Mouse (Mus musculus) cortical plate, adult 2 months (tissue): ENCODE results near the gene Scrt2. TPM values are rescaled to one million over a fixed set of nuclear protein-coding genes. Genes with fewer than 3 reads are reported as not detected.
A peak's percentile ranks its signal among the peaks of the same experiment; 100 is the strongest.

ENCODE experiments used
- H3K27ac ChIP-seq: fragments of 200-500 bp; 2 replicates; pipeline ENCODE4 v1.5.1; 2012; ENCODE audit warnings: low read length, control low read depth, inconsistent platforms; ENCODE audit not compliant: insufficient read depth
- H3K4me1 ChIP-seq: fragments of 200-500 bp; 2 replicates; pipeline ENCODE4 v1.6.1; 2011; ENCODE audit warnings: low read length; ENCODE audit not compliant: control insufficient read depth, insufficient read depth
- H3K4me3 ChIP-seq: fragments of 200-500 bp; 2 replicates; pipeline ENCODE4 v1.5.1; 2011; ENCODE audit warnings: mild to moderate bottlenecking, low read length, control low read depth; ENCODE audit not compliant: insufficient read depth
- CTCF ChIP-seq: fragments of 200-500 bp; IDR thresholded peaks from 2 replicates; pipeline ENCODE4 v1.5.1; 2011; ENCODE audit warnings: mild to moderate bottlenecking, control low read depth, low read length; ENCODE audit not compliant: insufficient read depth; ENCODE audit errors: extremely low read depth
- POLR2A ChIP-seq: fragments of 200-500 bp; IDR thresholded peaks from 2 replicates; pipeline ENCODE4 v1.6.1; 2011; ENCODE audit warnings: mild to moderate bottlenecking, low read length, control low read depth; ENCODE audit not compliant: insufficient read depth; ENCODE audit errors: extremely low read depth
- polyA plus RNA-seq: library from polyadenylated mRNA; depleted of rRNA; stranded (reverse); fragments of >200 nt; gene quantifications from 2 replicates; pipeline ENCODE4 v1.2.3, GENCODE M21; 2012; rRNA removed

Gene Scrt2
- polyA plus RNA-seq, result 9.9 and 12.1 TPM in 2 replicates

GRCm38 (mm10) chr2:152080685-152081541 lies at the start of gene Scrt2:
TSS of gene Scrt2 (plus strand) at chr2:152081529.
- TF ChIP-seq CTCF (no peak), POLR2A (0 out of 2 replicates have a peak, but pooled peaks have one; percentile 38)
- H3K4me1 ChIP-seq, result no peaks in the 10 kb centered on the region
- peak within 1 kb of the TSS; percentile 90 for H3K4me3 ChIP-seq
- peak within 1 kb of the TSS; percentile 87 for H3K27ac ChIP-seq

GRCm38 (mm10) chr2:152040101-152040500 lies 41.2 kb upstream of the Scrt2 start:
- no peak for TF ChIP-seq POLR2A
- TF ChIP-seq CTCF, result no peak

GRCm38 (mm10) chr2:152047116-152048002 lies 34.0 kb upstream of the Scrt2 start:
- TF ChIP-seq POLR2A (no peak), CTCF (no peak)
- Histone ChIP-seq H3K27ac (no peak overlapping the region), H3K4me1 (no peaks in the 10 kb centered on the region), H3K4me3 (no peak overlapping the region)

More at GRCm38 (mm10) chr2:152040101-152040500, 41.2 kb upstream of the Scrt2 start:
- Histone ChIP-seq H3K27ac (no peak overlapping the region), H3K4me1 (no peaks in the 10 kb centered on the region), H3K4me3 (no peak overlapping the region)

- Histone ChIP-seq H3K4me3 (no peak overlapping the region; the same call in 1 of the 2 replicates), H3K4me1 (no peaks in the 10 kb centered on the region), H3K27ac (no peak overlapping the region)
- TF ChIP-seq POLR2A (no peak), CTCF (no peak)
Observed at GRCm38 (mm10) chr2:152048003-152048980, 33.0 kb upstream of the Scrt2 start.

- no peak for TF ChIP-seq POLR2A
- no peak for TF ChIP-seq CTCF
- Histone ChIP-seq H3K4me3 (no peak overlapping the region; the same call in 1 of the 2 replicates), H3K27ac (no peak overlapping the region), H3K4me1 (no peaks in the 10 kb centered on the region)
Observed at GRCm38 (mm10) chr2:152048981-152049441, 32.3 kb upstream of the Scrt2 start.

GRCm38 (mm10) chr2:152049611-152050270 lies 31.6 kb upstream of the Scrt2 start:
- TF ChIP-seq CTCF (no peak), POLR2A (no peak)
- Histone ChIP-seq H3K4me1 (no peaks in the 10 kb centered on the region), H3K4me3 (no peak overlapping the region), H3K27ac (no peak overlapping the region)

GRCm38 (mm10) chr2:152050316-152050715 lies 31.0 kb upstream of the Scrt2 start:
- TF ChIP-seq POLR2A (no peak), CTCF (no peak)
- Histone ChIP-seq H3K4me3 (no peak overlapping the region), H3K27ac (no peak overlapping the region), H3K4me1 (no peaks in the 10 kb centered on the region)

GRCm38 (mm10) chr2:152051985-152052384 lies 29.3 kb upstream of the Scrt2 start:
- H3K4me3 ChIP-seq, result no peak overlapping the region
- TF ChIP-seq POLR2A, result no peak
- no peak for TF ChIP-seq CTCF
- H3K4me1 ChIP-seq, result no peaks in the 10 kb centered on the region
- H3K27ac ChIP-seq, result no peak overlapping the region
